Mouse (Mus musculus): ENCODE data around the gene Tex50. TPM values are rescaled to one million over a fixed set of nuclear protein-coding genes. Genes with fewer than 3 reads are reported as not detected.
"Not testable (repeated sequence)": the region's sequence is repeated elsewhere in the genome, so short reads cannot be mapped to it uniquely, and the experiment has no call there.

The Tex50 gene
- not detected for total RNA-seq (2021)

GRCm38 (mm10) chr1:161159214-161159613 lies at the start of gene Tex50:
TSS of gene Tex50 (minus strand) at chr1:161159314.
- no peak for DNase-seq (ENCODE audit: low spot score)
- intact Hi-C loops (cut with DNase I): no loop called here

GRCm38 (mm10) chr1:161199856-161200255 lies 40.7 kb upstream of the Tex50 start:
- intact Hi-C loops (cut with DNase I): loop anchor here (10.0 kb wide), 3 partner anchors 215 to 455 kb away; no protein-coding TSS in a partner anchor

GRCm38 (mm10) chr1:161196364-161196763 lies 37.2 kb upstream of the Tex50 start:
- not testable (repeated sequence) for DNase-seq (ENCODE audit: low spot score)
- intact Hi-C loops (cut with DNase I): loop anchor here (10.0 kb wide), 3 partner anchors 212 to 452 kb away; no protein-coding TSS in a partner anchor

More at GRCm38 (mm10) chr1:161199856-161200255, 40.7 kb upstream of the Tex50 start:
- DNase-seq (ENCODE audit: low spot score): no peak

- intact Hi-C loops (cut with DNase I): loop anchor here (10.0 kb wide), 3 partner anchors 211 to 451 kb away; no protein-coding TSS in a partner anchor
- DNase-seq (ENCODE audit: low spot score): peak; percentile 57
Measured at GRCm38 (mm10) chr1:161195541-161196351, 36.6 kb upstream of the Tex50 start.

- intact Hi-C loops (cut with DNase I): loop anchor here (10.0 kb wide), 3 partner anchors 206 to 446 kb away; no protein-coding TSS in a partner anchor
- no peak for DNase-seq (ENCODE audit: low spot score)
Measured at GRCm38 (mm10) chr1:161190253-161190910, 31.3 kb upstream of the Tex50 start.

GRCm38 (mm10) chr1:161185431-161185830 lies 26.3 kb upstream of the Tex50 start:
- DNase-seq (ENCODE audit: low spot score): no peak
- intact Hi-C loops (cut with DNase I): no loop called here

- intact Hi-C loops (cut with DNase I): no loop called here
- no peak for DNase-seq (ENCODE audit: low spot score)
Measured at GRCm38 (mm10) chr1:161183677-161184076, 24.6 kb upstream of the Tex50 start.

- DNase-seq (ENCODE audit: low spot score): no peak
Measured at GRCm38 (mm10) chr1:161182386-161182785, 23.3 kb upstream of the Tex50 start.

GRCm38 (mm10) chr1:161180674-161181073 lies 21.6 kb upstream of the Tex50 start:
- intact Hi-C loops (cut with DNase I): no loop called here
- no peak for DNase-seq (ENCODE audit: low spot score)

More at GRCm38 (mm10) chr1:161182386-161182785, 23.3 kb upstream of the Tex50 start:
- intact Hi-C loops (cut with DNase I): no loop called here

- intact Hi-C loops (cut with DNase I): no loop called here
- DNase-seq (ENCODE audit: low spot score): peak; percentile 13
Measured at GRCm38 (mm10) chr1:161170651-161171050, 11.5 kb upstream of the Tex50 start.

GRCm38 (mm10) chr1:161160266-161160665 lies 1.2 kb upstream of the Tex50 start:
- DNase-seq (ENCODE audit: low spot score): no peak
- intact Hi-C loops (cut with DNase I): no loop called here

- intact Hi-C loops (cut with DNase I): no loop called here
- no peak for DNase-seq (ENCODE audit: low spot score)
Measured at GRCm38 (mm10) chr1:161156546-161156945, 2.6 kb downstream of the Tex50 start.

GRCm38 (mm10) chr1:161151098-161151497 lies 8.0 kb downstream of the Tex50 start:
- intact Hi-C loops (cut with DNase I): no loop called here
- DNase-seq (ENCODE audit: low spot score): no peak

- DNase-seq (ENCODE audit: low spot score): no peak
- intact Hi-C loops (cut with DNase I): no loop called here
Measured at GRCm38 (mm10) chr1:161147888-161148287, 11.2 kb downstream of the Tex50 start.

GRCm38 (mm10) chr1:161145611-161146010 lies 13.5 kb downstream of the Tex50 start:
- DNase-seq (ENCODE audit: low spot score); intact Hi-C loops (cut with DNase I): not testable (repeated sequence)

- no peak for DNase-seq (ENCODE audit: low spot score)
- intact Hi-C loops (cut with DNase I): no loop called here
Measured at GRCm38 (mm10) chr1:161143216-161143615, 15.9 kb downstream of the Tex50 start.

- intact Hi-C loops (cut with DNase I): no loop called here
- DNase-seq (ENCODE audit: low spot score): no peak
Measured at GRCm38 (mm10) chr1:161142531-161143159, 16.5 kb downstream of the Tex50 start, which contains the start of gene Ankrd45. TSS of gene Ankrd45 (plus strand) at chr1:161142691.

- DNase-seq (ENCODE audit: low spot score): no peak
- intact Hi-C loops (cut with DNase I): no loop called here
Measured at GRCm38 (mm10) chr1:161140026-161140762, 18.9 kb downstream of the Tex50 start.

- intact Hi-C loops (cut with DNase I): loop anchor here (10.0 kb wide), 1 partner anchor 925 kb away; the partner anchor contains the start of gene Cacybp
- no peak for DNase-seq (ENCODE audit: low spot score)
Measured at GRCm38 (mm10) chr1:161139496-161139895, 19.6 kb downstream of the Tex50 start.

Data from heart, postnatal 25 days (tissue).